In the genomic region with DNA sequence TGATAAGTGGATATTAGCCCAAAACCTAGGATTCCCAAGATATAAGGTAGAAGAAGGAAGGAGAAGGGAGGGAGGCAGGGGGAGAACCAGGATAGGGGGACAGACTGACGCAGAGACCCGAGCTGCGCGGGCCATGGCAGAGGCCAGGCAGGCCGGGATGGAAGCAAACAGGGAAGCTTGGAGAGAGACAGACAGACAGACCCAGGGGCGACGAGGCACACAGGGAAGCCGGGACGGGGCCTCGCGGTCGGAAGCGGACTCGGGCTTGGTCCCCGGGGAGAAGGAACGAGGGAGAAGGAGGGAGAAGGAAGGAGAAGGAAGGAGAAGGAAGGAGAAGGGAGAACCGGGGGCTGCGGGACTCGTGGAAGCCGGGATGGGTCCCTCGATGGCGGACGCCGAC, we compare ENCODE assay signal across 10 mouse cellular contexts. TPM values are rescaled to one million over a fixed set of nuclear protein-coding genes. Genes with fewer than 3 reads are reported as not detected.
DNase-seq lines count a peak whose midpoint lies in the region; ATAC-seq and TF ChIP-seq lines count a peak whose summit lies in the region.
"Not testable (repeated sequence)": the region's sequence is repeated elsewhere in the genome, so short reads cannot be mapped to it uniquely, and the experiment has no call there.
"Had no signal": no experiment of that assay in that cellular context is flagged by ENCODE, and none has a peak within 500 bp of the region (broad histone marks: within the 10 kb centered on the region; RNA-seq: fewer than 3 reads in every experiment).

No protein-coding gene starts in this region.

- not testable (repeated sequence) for TF ChIP-seq EP300 in CH12.LX (IDR thresholded peaks at IDR 0.05; ENCODE audit: low read length); liver, postnatal 0 days (IDR thresholded peaks at IDR 0.05; ENCODE audit: low read depth)

- H3K4me1 ChIP-seq in CH12.LX (ENCODE audit: control insufficient read depth in 1 of 2, insufficient read depth in 2 of 2): peaks cover 4 to 21% of the 10 kb centered on the region in 2 experiments; a peak in 3 of 4 replicates
- H3K4me1 ChIP-seq in cerebellum, adult 2 months (ENCODE audit: control insufficient read depth, insufficient read depth, low read length); forebrain, embryonic 14.5 days (ENCODE audit: control insufficient read depth, insufficient read depth, low read length); hindbrain, embryonic 11.5 days (replicated peaks; ENCODE audit: control insufficient read depth, insufficient read depth, low read length); liver, postnatal 0 days (ENCODE audit: insufficient read depth); stomach, embryonic 16.5 days (ENCODE audit: control insufficient read depth, insufficient read depth, low read length): not testable (repeated sequence)

- DNase-seq in CH12.LX (ENCODE audit: extremely low read depth): peak; percentile 26
- DNase-seq in cerebellum, adult 2 months: not testable (repeated sequence)
- DNase-seq in forebrain, embryonic 14.5 days (ENCODE audit: low spot score): peak; percentile 53
- peak; percentile 57 for DNase-seq in hindbrain, embryonic 11.5 days (ENCODE audit: low spot score)
- DNase-seq in kidney, postnatal 4 days: peak; percentile 56 to 72
- peak; percentile 28 for DNase-seq in liver, postnatal 0 days

- H3K4me3 ChIP-seq in CH12.LX (replicated peaks in 1 of 3; ENCODE audit: low read depth in 2 of 3, low read length in 2 of 3, poor library complexity in 1 of 3); myocyte: not testable (repeated sequence)
- peak overlapping the region; percentile 66 for H3K4me3 ChIP-seq in cerebellum, adult 2 months (replicated peaks; ENCODE audit: insufficient read depth, low read depth, low read length)
- H3K4me3 ChIP-seq in forebrain, embryonic 14.5 days (ENCODE audit: low read depth, low read length): peak overlapping the region; percentile 32
- H3K4me3 ChIP-seq in hindbrain, embryonic 11.5 days (ENCODE audit: low read depth, low read length): peak overlapping the region; percentile 13
- H3K4me3 ChIP-seq in liver, postnatal 0 days (ENCODE audit: low read depth, low read length): peak overlapping the region; percentile 44
- H3K4me3 ChIP-seq in stomach, embryonic 16.5 days (replicated peaks; ENCODE audit: low read length): peak overlapping the region; percentile 39

- not testable (repeated sequence) for H3K27ac ChIP-seq in CH12.LX (ENCODE audit: insufficient read depth, low read depth); hindbrain, embryonic 11.5 days (ENCODE audit: low read depth, low read length)
- H3K27ac ChIP-seq in cerebellum, adult 2 months (ENCODE audit: insufficient read depth, low read length): peak overlapping the region; percentile 29; the same call in 1 of the 2 replicates
- peak overlapping the region; percentile 59 for H3K27ac ChIP-seq in forebrain, embryonic 14.5 days (ENCODE audit: low read depth, low read length)
- 0 out of 2 replicates have a peak overlapping the region, but pooled peaks have one; percentile 7 for H3K27ac ChIP-seq in liver, postnatal 0 days (ENCODE audit: low read depth)
- H3K27ac ChIP-seq in stomach, embryonic 16.5 days (ENCODE audit: low read length): peak overlapping the region; percentile 39

- not testable (repeated sequence) for TF ChIP-seq POLR2A in CH12.LX (IDR thresholded peaks at IDR 0.05; ENCODE audit: low read depth, low read length); cerebellum, adult 2 months (IDR thresholded peaks at IDR 0.05; ENCODE audit: borderline replicate concordance, insufficient read depth, low read length); myocyte (IDR thresholded peaks at IDR 0.05; ENCODE audit: insufficient read length, low read depth)

- H3K79me2 ChIP-seq in CH12.LX (replicated peaks; ENCODE audit: control insufficient read depth, extremely low read depth, insufficient read depth, poor library complexity, severe bottlenecking); myocyte (ENCODE audit: control insufficient read depth, insufficient read depth): not testable (repeated sequence)

- TF ChIP-seq RAD21 in CH12.LX (IDR thresholded peaks at IDR 0.05; ENCODE audit: low read depth, low read length): not testable (repeated sequence)

- dilution Hi-C loops in CH12.LX (cut with MboI; ENCODE audit: extremely low pct_ligation_motif_present, extremely low pct_unique_long_range_greater_than_20kb, low sequenced_read_pairs): not testable (repeated sequence)

- H3K9me3 ChIP-seq in CH12.LX (replicated peaks; ENCODE audit: low read length); forebrain, embryonic 14.5 days (replicated peaks; ENCODE audit: control insufficient read depth, low read length); hindbrain, embryonic 11.5 days (ENCODE audit: control insufficient read depth, low read length); liver, postnatal 0 days (ENCODE audit: low read length); stomach, embryonic 16.5 days (replicated peaks; ENCODE audit: control insufficient read depth, low read length): not testable (repeated sequence)

- H3ac ChIP-seq in myocyte (ENCODE audit: control insufficient read depth, insufficient read length): not testable (repeated sequence)

- TF ChIP-seq CTCF in CH12.LX (conservative IDR thresholded peaks at IDR 0.05 in 1 of 2, IDR thresholded peaks at IDR 0.05 in 1 of 2; ENCODE audit: low read depth in 2 of 2, low read length in 2 of 2); cerebellum, adult 2 months (IDR thresholded peaks at IDR 0.05; ENCODE audit: borderline replicate concordance, insufficient read depth, low read depth, low read length); liver, postnatal 0 days (IDR thresholded peaks at IDR 0.05; ENCODE audit: low read depth): not testable (repeated sequence)

- H3K4me2 ChIP-seq in CH12.LX (ENCODE audit: insufficient read depth, low read depth, poor library complexity, severe bottlenecking): not testable (repeated sequence)
- peak overlapping the region; percentile 33; the same call in 1 of the 2 replicates for H3K4me2 ChIP-seq in forebrain, embryonic 14.5 days (ENCODE audit: low read length)
- 0 out of 2 replicates have a peak overlapping the region, but pooled peaks have one; percentile 8 for H3K4me2 ChIP-seq in hindbrain, embryonic 11.5 days (replicated peaks; ENCODE audit: low read depth, low read length)
- peak overlapping the region; percentile 44; the same call in 1 of the 2 replicates for H3K4me2 ChIP-seq in liver, postnatal 0 days (ENCODE audit: low read depth, low read length)
- H3K4me2 ChIP-seq in myocyte (ENCODE audit: low read depth): peak overlapping the region; percentile 12
- peak overlapping the region; percentile 46 for H3K4me2 ChIP-seq in stomach, embryonic 16.5 days (ENCODE audit: low read depth, low read length)

- not testable (repeated sequence) for H3K9ac ChIP-seq in CH12.LX (ENCODE audit: insufficient read depth, low read depth); hindbrain, embryonic 11.5 days (ENCODE audit: low read depth, low read length)
- peak overlapping the region; percentile 35; the same call in 1 of the 2 replicates for H3K9ac ChIP-seq in forebrain, embryonic 14.5 days (ENCODE audit: low read length)
- H3K9ac ChIP-seq in liver, postnatal 0 days (replicated peaks): 0 out of 2 replicates have a peak overlapping the region, but pooled peaks have one; percentile 3
- peak overlapping the region; percentile 43 for H3K9ac ChIP-seq in stomach, embryonic 16.5 days (ENCODE audit: low read length)

- in situ Hi-C loops in CH12.LX (cut with MboI; ENCODE audit: low pct_ligation_motif_present, low pct_unique_long_range_greater_than_20kb, low sequenced_read_pairs): loop anchor here (25.0 kb wide), 1 partner anchor 890 kb away; a partner anchor contains a TSS

- H3K36me3 ChIP-seq in CH12.LX (replicated peaks in 1 of 2; ENCODE audit: control insufficient read depth in 1 of 2, insufficient read depth in 1 of 2, low read length in 1 of 2); forebrain, embryonic 14.5 days (ENCODE audit: control insufficient read depth, insufficient read depth, low read length); hindbrain, embryonic 11.5 days (ENCODE audit: control insufficient read depth, insufficient read depth, low read length); liver, postnatal 0 days (replicated peaks; ENCODE audit: insufficient read depth, low read length); myocyte (ENCODE audit: control insufficient read depth, insufficient read depth); stomach, embryonic 16.5 days (ENCODE audit: control insufficient read depth, insufficient read depth, low read length): not testable (repeated sequence)

- H3K27me3 ChIP-seq in CH12.LX (replicated peaks); cerebellum, adult 2 months (ENCODE audit: control insufficient read depth, insufficient read depth, low read length); forebrain, embryonic 14.5 days (replicated peaks; ENCODE audit: control insufficient read depth, insufficient read depth, low read length); hindbrain, embryonic 11.5 days (ENCODE audit: control insufficient read depth, insufficient read depth, low read length); liver, postnatal 0 days (ENCODE audit: insufficient read depth, low read length); myocyte (ENCODE audit: control insufficient read depth, insufficient read depth, insufficient read length); stomach, embryonic 16.5 days (ENCODE audit: control insufficient read depth, insufficient read depth, low read length): not testable (repeated sequence)

- WGBS in cerebellum, adult 2 months: 23% methylated on average over 24 of the region's 24 CpGs
- WGBS in forebrain, embryonic 14.5 days: 38% methylated on average over 24 of the region's 24 CpGs
- WGBS in hindbrain, embryonic 11.5 days: 39% methylated on average over 22 of the region's 24 CpGs
- 60% methylated on average over 24 of the region's 24 CpGs for WGBS in liver, postnatal 0 days (ENCODE audit: insufficient replicate concordance)
- 42% methylated on average over 24 of the region's 24 CpGs for WGBS in stomach, embryonic 16.5 days

- peak; percentile 70 for ATAC-seq in forebrain, embryonic 14.5 days
- ATAC-seq in hindbrain, embryonic 11.5 days (ENCODE audit: low FRiP score): peak; percentile 75; the same call in 1 of the 2 replicates
- peak; percentile 61 for ATAC-seq in liver, postnatal 0 days
- not testable (repeated sequence) for ATAC-seq in stomach, embryonic 16.5 days (ENCODE audit: insufficient read depth, low FRiP score)

RNA-seq across cellular contexts. Expression of a gene that starts 0.5 kb away (rescaled TPM):
- total RNA-seq in CH12.LX (2012; rRNA removed) (0.08 and 0.34 TPM in 2 replicates), CH12.LX (2014; rRNA removed) (not detected in 2 replicates)
- polyA plus RNA-seq in CH12.LX (2012; ENCODE audit: insufficient read length, low read depth) (not detected in 2 replicates), myocyte (2012; fragmentation: generic; extraction: Trizol) (0.59 TPM)
- polyA plus RNA-seq in cerebellum, adult 2 months (2012; rRNA removed): 7.8 and 8.2 TPM in 2 replicates
- 5.8 and 11.0 TPM in 2 replicates for polyA plus RNA-seq in forebrain, embryonic 14.5 days (2014; fragmentation: Nextera tagmentation; extraction: Ambion mirVana)
- 1.9 and 2.8 TPM in 2 replicates for polyA plus RNA-seq in hindbrain, embryonic 11.5 days (2014; fragmentation: Nextera tagmentation; extraction: Ambion mirVana)
- 0.36 and 0.82 TPM in 2 replicates for polyA plus RNA-seq in liver, postnatal 0 days (2015; fragmentation: Nextera tagmentation; extraction: Ambion mirVana)
- polyA plus RNA-seq in stomach, embryonic 16.5 days (2015; fragmentation: Nextera tagmentation; extraction: Ambion mirVana): 1.5 and 3.7 TPM in 2 replicates
- total RNA-seq: ES-E14 had no signal

RNA-seq across cellular contexts. Expression of a gene that starts 23.1 kb away (rescaled TPM):
- 12.1 and 13.2 TPM in 2 replicates for total RNA-seq in CH12.LX (2012; rRNA removed)
- total RNA-seq in CH12.LX (2014; rRNA removed): 14.4 and 14.5 TPM in 2 replicates
- 10.6 and 10.7 TPM in 2 replicates for polyA plus RNA-seq in CH12.LX (2012; ENCODE audit: insufficient read length, low read depth)
- 89.4 and 92.1 TPM in 2 replicates for polyA plus RNA-seq in cerebellum, adult 2 months (2012; rRNA removed)
- 104 and 142 TPM in 2 replicates for polyA plus RNA-seq in forebrain, embryonic 14.5 days (2014; fragmentation: Nextera tagmentation; extraction: Ambion mirVana)
- polyA plus RNA-seq in hindbrain, embryonic 11.5 days (2014; fragmentation: Nextera tagmentation; extraction: Ambion mirVana): 63.2 and 72.0 TPM in 2 replicates
- 13.3 and 16.3 TPM in 2 replicates for polyA plus RNA-seq in liver, postnatal 0 days (2015; fragmentation: Nextera tagmentation; extraction: Ambion mirVana)
- polyA plus RNA-seq in myocyte (2012; fragmentation: generic; extraction: Trizol): 15.8 TPM
- polyA plus RNA-seq in stomach, embryonic 16.5 days (2015; fragmentation: Nextera tagmentation; extraction: Ambion mirVana): 51.4 and 59.2 TPM in 2 replicates

RNA-seq across cellular contexts. Expression of a gene that starts 30.4 kb away (rescaled TPM):
- total RNA-seq in CH12.LX (2012; rRNA removed) (not detected in 2 replicates), CH12.LX (2014; rRNA removed) (not detected in 2 replicates)
- polyA plus RNA-seq in CH12.LX (2012; ENCODE audit: insufficient read length, low read depth) (not detected in 2 replicates), myocyte (2012; fragmentation: generic; extraction: Trizol) (0.06 TPM)
- 3.8 and 3.9 TPM in 2 replicates for polyA plus RNA-seq in cerebellum, adult 2 months (2012; rRNA removed)
- 0.52 and 0.93 TPM in 2 replicates for polyA plus RNA-seq in forebrain, embryonic 14.5 days (2014; fragmentation: Nextera tagmentation; extraction: Ambion mirVana)
- 0.11 TPM in 1 of 2 replicates, not detected in the other for polyA plus RNA-seq in hindbrain, embryonic 11.5 days (2014; fragmentation: Nextera tagmentation; extraction: Ambion mirVana)
- 0.12 TPM in 1 of 2 replicates, not detected in the other for polyA plus RNA-seq in liver, postnatal 0 days (2015; fragmentation: Nextera tagmentation; extraction: Ambion mirVana)
- 0.82 and 1.0 TPM in 2 replicates for polyA plus RNA-seq in stomach, embryonic 16.5 days (2015; fragmentation: Nextera tagmentation; extraction: Ambion mirVana)
- total RNA-seq: ES-E14 had no signal

RNA-seq across cellular contexts. Expression of a gene that starts 59.9 kb away (rescaled TPM):
- not detected in 2 replicates for total RNA-seq in CH12.LX (2012; rRNA removed)
- 0.03 TPM in 1 of 2 replicates, not detected in the other for total RNA-seq in CH12.LX (2014; rRNA removed)
- polyA plus RNA-seq in CH12.LX (2012; ENCODE audit: insufficient read length, low read depth): not detected in 2 replicates
- polyA plus RNA-seq in cerebellum, adult 2 months (2012; rRNA removed): 0.03 TPM in 1 of 2 replicates, not detected in the other
- not detected in 2 replicates for polyA plus RNA-seq in forebrain, embryonic 14.5 days (2014; fragmentation: Nextera tagmentation; extraction: Ambion mirVana)
- polyA plus RNA-seq in hindbrain, embryonic 11.5 days (2014; fragmentation: Nextera tagmentation; extraction: Ambion mirVana): not detected in 2 replicates
- polyA plus RNA-seq in liver, postnatal 0 days (2015; fragmentation: Nextera tagmentation; extraction: Ambion mirVana): not detected in 2 replicates
- polyA plus RNA-seq in myocyte (2012; fragmentation: generic; extraction: Trizol): not detected
- polyA plus RNA-seq in stomach, embryonic 16.5 days (2015; fragmentation: Nextera tagmentation; extraction: Ambion mirVana): 0.03 TPM in 1 of 2 replicates, not detected in the other
- total RNA-seq: ES-E14; gastrocnemius, postnatal 10 days had no signal
